Mouse (Mus musculus) G1E (cell line): Measurements from ENCODE around the gene Phf2. TPM values are rescaled to one million over a fixed set of nuclear protein-coding genes. Genes with fewer than 3 reads are reported as not detected.

Source experiments
- ATAC-seq: 2 replicates; pipeline ENCODE4 v1.8.0; 2016; ENCODE audit warnings: mild to moderate bottlenecking; ENCODE audit not compliant: insufficient number of reproducible peaks, poor library complexity, low FRiP score, severe bottlenecking; ENCODE audit errors: extremely low read depth
- DNase-seq: peaks from one replicate; pipeline ENCODE4 v3.0.0; 2012; ENCODE audit warnings: low spot score
- H3K27me3 ChIP-seq: 2 replicates; pipeline ENCODE4 v1.6.1; 2012; ENCODE audit warnings: mild to moderate bottlenecking, low read length, inconsistent platforms; ENCODE audit not compliant: insufficient read depth
- H3K36me3 ChIP-seq: replicated peaks from 2 replicates; pipeline ENCODE3; 2012; ENCODE audit warnings: mild to moderate bottlenecking, inconsistent platforms
- H3K4me1 ChIP-seq: 2 replicates; pipeline ENCODE4 v1.6.1; 2012; ENCODE audit warnings: low read depth, low read length, inconsistent platforms, mixed read lengths; ENCODE audit not compliant: insufficient read depth
- H3K4me3 ChIP-seq: 2 replicates; pipeline ENCODE4 v1.5.1; 2012; ENCODE audit warnings: low read depth, mild to moderate bottlenecking, inconsistent platforms, low read length, moderate library complexity, mixed read lengths
- H3K9me3 ChIP-seq: replicated peaks from 2 replicates; pipeline ENCODE4 v1.6.1; 2012; ENCODE audit warnings: inconsistent platforms
- CTCF ChIP-seq: IDR thresholded peaks from 2 replicates; pipeline ENCODE4 v1.5.1; 2012; ENCODE audit warnings: low read depth, low read length, inconsistent platforms, mixed read lengths
- GATA1 ChIP-seq: IDR thresholded peaks from 2 replicates; pipeline ENCODE4 v1.6.1; 2012; ENCODE audit warnings: borderline replicate concordance, low read length, inconsistent platforms, mixed read lengths
- GATA2 ChIP-seq: IDR thresholded peaks from 2 replicates; pipeline ENCODE4 v1.6.1; 2012; ENCODE audit warnings: low read depth, low read length, inconsistent platforms, borderline replicate concordance
- POLR2AphosphoS5 ChIP-seq: IDR thresholded peaks from 2 replicates; pipeline ENCODE4 v1.6.1; 2012; ENCODE audit warnings: low read depth, low read length, inconsistent platforms; ENCODE audit not compliant: insufficient replicate concordance
- TAL1 ChIP-seq: conservative IDR thresholded peaks from 2 replicates; pipeline ENCODE4 v1.6.1; 2012; ENCODE audit warnings: low read depth, low read length, inconsistent platforms, mixed read lengths
- polyA plus RNA-seq: library from polyadenylated mRNA; stranded (reverse); fragments of >175 nt; gene quantifications from 2 replicates; pipeline ENCODE4 v1.2.3, GENCODE M21; 2012
- total RNA-seq, 2 experiments: library from RNA; stranded (forward) in 1 of 2; stranded (reverse) in 1 of 2; fragments of 200-1000 nt in 1 of 2; fragments of >200 nt in 1 of 2; fragmentation: Nextera tagmentation in 1 of 2; gene quantifications; 2 replicates each; pipeline ENCODE4 v1.2.3; 2014 to 2017

Gene Phf2
- total and polyA plus RNA-seq, 3 experiments: 9.6 to 53.7 (median 45.3) TPM

GRCm38 (mm10) chr13:48905458-48905857 lies 34.5 kb upstream of the Phf2 start:
- Histone ChIP-seq H3K4me1 (0 out of 2 replicates have a peak, but pooled peaks cover 2% of the 10 kb centered on the region), H3K9me3 (no peaks in the 10 kb centered on the region), H3K4me3 (no peak overlapping the region), H3K27me3 (no peaks in the 10 kb centered on the region), H3K36me3 (peaks cover 98% of the 10 kb centered on the region)
- no peak for DNase-seq
- TF ChIP-seq POLR2AphosphoS5: no peak
- no peak for TF ChIP-seq CTCF
- TF ChIP-seq GATA1: no peak
- no peak for TF ChIP-seq GATA2
- TF ChIP-seq TAL1: no peak
- ATAC-seq: no peak

DNA sequence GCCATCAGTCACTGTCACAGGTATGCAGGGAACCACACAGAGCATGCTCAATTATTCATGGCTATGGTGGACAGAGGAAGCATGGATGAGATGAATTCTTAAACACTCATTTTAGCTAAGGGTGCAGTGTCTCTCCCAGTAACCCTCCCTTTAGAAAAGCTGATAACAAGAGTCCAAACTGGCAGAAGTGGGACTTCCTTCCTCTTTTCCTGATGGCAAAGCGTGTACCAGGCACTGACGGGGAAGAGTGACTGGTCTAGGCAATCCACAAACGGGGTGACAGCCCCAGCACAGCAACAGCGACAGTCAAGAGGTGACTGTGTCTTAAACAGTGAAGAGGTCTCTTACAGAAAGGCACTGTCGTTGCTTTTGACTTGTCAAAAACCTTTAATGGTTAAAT lies 24.5 kb upstream of the Phf2 start:
- no peaks in the 10 kb centered on the region for H3K9me3 ChIP-seq
- no peak for ATAC-seq
- no peaks in the 10 kb centered on the region for H3K4me1 ChIP-seq
- no peak overlapping the region for H3K4me3 ChIP-seq
- no peak for TF ChIP-seq GATA2
- TF ChIP-seq GATA1: no peak
- no peak for TF ChIP-seq TAL1
- no peak for TF ChIP-seq POLR2AphosphoS5
- TF ChIP-seq CTCF: no peak
- DNase-seq: no peak
- peaks cover 96% of the 10 kb centered on the region for H3K36me3 ChIP-seq
- no peaks in the 10 kb centered on the region for H3K27me3 ChIP-seq

DNA sequence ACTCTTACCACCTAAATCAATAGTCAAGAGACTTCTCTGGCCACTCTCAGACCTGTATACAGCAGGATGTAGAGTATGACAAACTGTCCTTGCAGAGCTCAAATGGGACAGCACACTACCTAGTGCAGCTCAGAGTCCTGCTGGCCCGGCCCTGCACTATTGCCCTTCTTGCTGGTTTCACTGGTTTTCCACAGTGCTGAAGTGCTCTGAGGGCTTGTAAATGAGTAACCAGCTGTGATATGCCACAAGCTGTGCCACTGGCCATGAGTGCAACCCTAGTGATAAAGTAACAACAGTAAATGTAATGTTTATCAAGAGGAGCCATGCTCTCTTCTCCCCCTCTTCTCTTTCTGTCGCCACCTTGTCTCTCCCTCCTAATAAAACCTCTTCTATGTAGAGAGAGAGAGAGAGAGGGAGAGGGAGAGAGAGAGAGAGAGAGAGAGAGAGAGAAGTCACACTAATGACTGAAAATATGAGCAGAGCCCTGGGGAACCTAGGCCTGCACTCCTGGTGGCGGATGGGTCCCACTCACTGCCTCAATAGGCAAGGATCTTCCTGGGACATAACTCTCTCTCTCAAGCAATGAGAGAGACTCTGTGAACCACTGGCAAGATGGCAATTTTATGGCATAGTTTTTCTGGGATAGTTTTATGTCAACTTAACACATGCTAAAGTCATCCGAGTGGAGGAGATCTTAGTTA lies 19.5 kb upstream of the Phf2 start:
- DNase-seq (no peak), ATAC-seq (no peak)
- H3K4me1 ChIP-seq: no peaks in the 10 kb centered on the region
- no peaks in the 10 kb centered on the region for H3K27me3 ChIP-seq
- H3K36me3 ChIP-seq: peaks cover 98% of the 10 kb centered on the region
- H3K9me3 ChIP-seq: no peaks in the 10 kb centered on the region
- H3K4me3 ChIP-seq: no peak overlapping the region
- TF ChIP-seq CTCF (no peak), GATA2 (no peak), GATA1 (no peak), POLR2AphosphoS5 (no peak), TAL1 (no peak)

- Histone ChIP-seq H3K4me1 (peaks cover 19% of the 10 kb centered on the region), H3K9me3 (no peaks in the 10 kb centered on the region), H3K36me3 (peaks cover 64% of the 10 kb centered on the region), H3K4me3 (peak overlapping the region; percentile 70), H3K27me3 (no peaks in the 10 kb centered on the region)
- peak; percentile 96 for ATAC-seq
- no peak for TF ChIP-seq POLR2AphosphoS5
- TF ChIP-seq GATA2: no peak
- TF ChIP-seq GATA1: no peak
- no peak for TF ChIP-seq CTCF
- no peak for TF ChIP-seq TAL1
- DNase-seq: peak; percentile 90
Measured at GRCm38 (mm10) chr13:48878534-48878933, 7.6 kb upstream of the Phf2 start.

DNA sequence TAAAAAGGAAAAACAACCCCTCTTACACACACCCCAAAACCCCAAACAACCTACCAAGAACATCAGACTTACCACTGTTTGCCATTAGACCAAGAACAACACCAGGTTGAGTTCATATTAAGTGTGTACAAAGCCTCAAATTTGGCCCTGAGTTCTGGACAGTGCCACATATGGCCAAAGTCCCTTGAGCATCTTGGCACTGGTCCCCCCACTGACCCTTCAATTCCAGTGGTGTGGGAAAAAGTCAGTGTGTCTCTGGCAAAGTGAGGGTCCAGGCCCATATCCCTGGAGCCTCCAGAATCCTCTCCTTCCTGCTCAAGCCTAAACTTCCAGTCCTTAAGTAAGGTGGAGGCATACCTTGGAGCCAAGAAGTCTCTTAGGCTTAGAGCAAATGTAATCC lies 6.9 kb upstream of the Phf2 start:
- Histone ChIP-seq H3K4me1 (peaks cover 20% of the 10 kb centered on the region), H3K36me3 (peaks cover 65% of the 10 kb centered on the region), H3K27me3 (no peaks in the 10 kb centered on the region), H3K4me3 (peak overlapping the region; percentile 70; the same call in 1 of the 2 replicates), H3K9me3 (no peaks in the 10 kb centered on the region)
- ATAC-seq (no peak), DNase-seq (no peak)
- TF ChIP-seq TAL1: no peak
- no peak for TF ChIP-seq POLR2AphosphoS5
- no peak for TF ChIP-seq GATA1
- no peak for TF ChIP-seq CTCF
- TF ChIP-seq GATA2: no peak

- H3K9me3 ChIP-seq: no peaks in the 10 kb centered on the region
- H3K4me1 ChIP-seq: peaks cover 46% of the 10 kb centered on the region
- ATAC-seq: no peak
- peaks cover 42% of the 10 kb centered on the region for H3K36me3 ChIP-seq
- no peak for DNase-seq
- H3K4me3 ChIP-seq: no peak overlapping the region
- H3K27me3 ChIP-seq: no peaks in the 10 kb centered on the region
- TF ChIP-seq GATA2 (no peak), TAL1 (no peak), GATA1 (no peak), CTCF (no peak), POLR2AphosphoS5 (no peak)
Measured at GRCm38 (mm10) chr13:48872726-48873125, 1.8 kb upstream of the Phf2 start.
